Mouse (Mus musculus) liver, adult 2 months (tissue): ENCODE results near the gene Map4. TPM values are rescaled to one million over a fixed set of nuclear protein-coding genes. Genes with fewer than 3 reads are reported as not detected.

Experiments used
- DNase-seq: peaks from one replicate; pipeline ENCODE4 v3.0.0-alpha.2; 2011; ENCODE audit warnings: low read depth, low spot score; ENCODE audit errors: extremely low read depth
- H3K27ac ChIP-seq: fragments of 200-500 bp; replicated peaks from 2 replicates; pipeline ENCODE4 v1.5.1; 2012; ENCODE audit warnings: low read depth, mild to moderate bottlenecking, control low read depth, inconsistent platforms, low read length; ENCODE audit not compliant: insufficient read depth
- H3K27me3 ChIP-seq: fragments of 200-500 bp; 2 replicates; pipeline ENCODE4 v1.6.1; 2012; ENCODE audit warnings: mild to moderate bottlenecking, moderate library complexity, low read length, inconsistent platforms; ENCODE audit not compliant: control insufficient read depth, insufficient read depth
- H3K36me3 ChIP-seq: fragments of 200-500 bp; 2 replicates; pipeline ENCODE4 v1.6.1; 2012; ENCODE audit warnings: low read length, inconsistent platforms; ENCODE audit not compliant: control insufficient read depth, insufficient read depth
- H3K4me1 ChIP-seq: fragments of 200-500 bp; 2 replicates; pipeline ENCODE4 v1.6.1; 2011; ENCODE audit warnings: low read length; ENCODE audit not compliant: control insufficient read depth, insufficient read depth
- H3K4me3 ChIP-seq: fragments of 200-500 bp; 2 replicates; pipeline ENCODE4 v1.5.1; 2011; ENCODE audit warnings: low read depth, mild to moderate bottlenecking, control low read depth, low read length, moderate library complexity; ENCODE audit not compliant: insufficient read depth
- H3K79me2 ChIP-seq: fragments of 200-500 bp; 2 replicates; pipeline ENCODE4 v1.6.1; 2012; ENCODE audit warnings: inconsistent platforms, mild to moderate bottlenecking, low read length, moderate library complexity; ENCODE audit not compliant: control insufficient read depth, insufficient read depth
- H3K9ac ChIP-seq: fragments of 200-500 bp; 2 replicates; pipeline ENCODE4 v1.6.1; 2012; ENCODE audit warnings: low read depth, mild to moderate bottlenecking, control low read depth, inconsistent platforms, low read length
- CTCF ChIP-seq: fragments of 200-500 bp; IDR thresholded peaks from 2 replicates; pipeline ENCODE4 v1.5.1; 2011; ENCODE audit warnings: low read depth, low read length, control low read depth
- POLR2A ChIP-seq: fragments of 200-500 bp; IDR thresholded peaks from 2 replicates; pipeline ENCODE4 v1.6.1; 2011; ENCODE audit warnings: low read length, control low read depth; ENCODE audit not compliant: insufficient read depth; ENCODE audit errors: extremely low read depth
- WGBS: fragments of 180-500 bp; shearing (Covaris S2); methylation state at CpG from one replicate; pipeline ENCODE4 v1.1.7; 2018; 5-methylcytosine and 5-hydroxymethylcytosine counted together
- polyA plus RNA-seq: library from polyadenylated mRNA; depleted of rRNA; stranded (reverse); fragments of >200 nt; gene quantifications from 2 replicates; pipeline ENCODE4 v1.2.3, GENCODE M21; 2012
- total RNA-seq: library from RNA; depleted of rRNA; stranded (reverse); fragments of >200 nt; gene quantifications from 2 replicates; pipeline ENCODE4 v1.2.3, GENCODE M21; 2014

Map4 gene
- total and polyA plus RNA-seq, 2 experiments, result 16.8 to 50.9 TPM

GRCm38 (mm10) chr9:110062405-110062804 is 131.1 kb downstream of the Map4 start:
- H3K27ac ChIP-seq, result no peak overlapping the region
- H3K79me2 ChIP-seq, result no peaks in the 10 kb centered on the region
- H3K27me3 ChIP-seq, result no peaks in the 10 kb centered on the region
- WGBS, result 84% methylated on average over 7 of the region's 7 CpGs
- TF ChIP-seq POLR2A, result no peak
- TF ChIP-seq CTCF, result no peak
- no peak for DNase-seq
- H3K4me1 ChIP-seq, result no peaks in the 10 kb centered on the region
- no peak overlapping the region for H3K9ac ChIP-seq
- peaks cover 13% of the 10 kb centered on the region for H3K36me3 ChIP-seq
- no peak overlapping the region for H3K4me3 ChIP-seq

DNA sequence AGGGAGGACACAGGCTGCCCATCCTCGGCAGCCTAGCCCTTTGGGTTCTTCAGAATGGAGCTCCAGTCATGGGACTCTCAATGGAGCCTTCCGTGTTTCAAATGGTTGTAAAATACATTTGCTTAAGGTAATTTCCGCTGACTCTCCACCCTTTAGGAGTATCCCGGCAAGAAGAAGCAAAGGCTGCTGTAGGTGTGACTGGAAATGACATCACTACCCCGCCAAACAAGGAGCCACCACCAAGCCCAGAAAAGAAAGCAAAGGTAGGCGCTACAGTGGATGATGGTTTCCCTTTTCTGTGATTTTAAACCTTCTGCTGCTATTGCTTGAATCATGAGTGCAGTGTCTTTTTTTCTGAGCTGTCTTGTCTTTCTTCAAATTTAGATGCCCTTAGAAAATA is 131.6 kb downstream of the Map4 start:
- H3K27ac ChIP-seq, result no peak overlapping the region
- WGBS, result 94% methylated on average over 6 of the region's 6 CpGs
- H3K79me2 ChIP-seq, result no peaks in the 10 kb centered on the region
- peaks cover 15% of the 10 kb centered on the region for H3K36me3 ChIP-seq
- no peak for DNase-seq
- no peak for TF ChIP-seq POLR2A
- TF ChIP-seq CTCF, result no peak
- no peaks in the 10 kb centered on the region for H3K4me1 ChIP-seq
- no peak overlapping the region for H3K9ac ChIP-seq
- H3K4me3 ChIP-seq, result no peak overlapping the region
- no peaks in the 10 kb centered on the region for H3K27me3 ChIP-seq

GRCm38 (mm10) chr9:110064641-110065040 is 133.4 kb downstream of the Map4 start:
- peaks cover 27% of the 10 kb centered on the region for H3K36me3 ChIP-seq
- H3K4me3 ChIP-seq, result no peak overlapping the region
- no peak overlapping the region for H3K27ac ChIP-seq
- H3K79me2 ChIP-seq, result no peaks in the 10 kb centered on the region
- no peaks in the 10 kb centered on the region for H3K27me3 ChIP-seq
- TF ChIP-seq CTCF (no peak), POLR2A (no peak)
- no peaks in the 10 kb centered on the region for H3K4me1 ChIP-seq
- H3K9ac ChIP-seq, result no peak overlapping the region
- DNase-seq, result no peak

- H3K27ac ChIP-seq, result no peak overlapping the region
- no peaks in the 10 kb centered on the region for H3K27me3 ChIP-seq
- no peaks in the 10 kb centered on the region for H3K79me2 ChIP-seq
- TF ChIP-seq CTCF (no peak), POLR2A (no peak)
- no peaks in the 10 kb centered on the region for H3K4me1 ChIP-seq
- H3K9ac ChIP-seq, result no peak overlapping the region
- H3K36me3 ChIP-seq, result peaks cover 32% of the 10 kb centered on the region
- H3K4me3 ChIP-seq, result no peak overlapping the region
- DNase-seq, result no peak
- WGBS, result 88% methylated on average over 6 of the region's 6 CpGs
Measured at GRCm38 (mm10) chr9:110068745-110069144, 137.5 kb downstream of the Map4 start.

DNA sequence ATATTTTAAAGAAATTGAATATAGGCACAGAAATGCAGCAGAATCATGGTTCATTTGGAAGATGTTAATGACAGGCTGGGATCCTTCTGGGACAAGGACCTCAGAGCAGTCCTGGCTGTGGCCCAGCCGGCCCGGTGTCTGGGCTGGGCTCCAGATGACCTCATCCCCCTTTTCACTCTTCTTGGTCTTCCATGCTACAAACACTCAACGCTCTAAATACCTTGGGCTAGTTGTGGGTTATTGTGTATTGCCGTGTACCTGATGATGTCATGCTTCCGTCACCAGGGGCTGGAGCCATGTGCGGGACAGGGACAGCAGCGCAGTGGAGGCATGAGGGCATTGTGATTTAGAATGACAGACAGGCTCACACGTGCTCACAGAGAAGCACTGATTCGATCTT is 139.1 kb downstream of the Map4 start:
- 57% methylated on average over 9 of the region's 9 CpGs for WGBS
- no peak for DNase-seq
- H3K4me3 ChIP-seq, result no peak overlapping the region
- no peaks in the 10 kb centered on the region for H3K79me2 ChIP-seq
- H3K36me3 ChIP-seq, result peaks cover 29% of the 10 kb centered on the region
- no peak overlapping the region for H3K9ac ChIP-seq
- no peaks in the 10 kb centered on the region for H3K27me3 ChIP-seq
- no peak overlapping the region for H3K27ac ChIP-seq
- TF ChIP-seq POLR2A (no peak), CTCF (no peak)
- no peaks in the 10 kb centered on the region for H3K4me1 ChIP-seq

- WGBS, result 79% methylated on average over 4 of the region's 4 CpGs
- Histone ChIP-seq H3K4me1 (no peaks in the 10 kb centered on the region), H3K79me2 (no peaks in the 10 kb centered on the region), H3K27me3 (no peaks in the 10 kb centered on the region), H3K36me3 (peaks cover 28% of the 10 kb centered on the region), H3K4me3 (no peak overlapping the region), H3K27ac (no peak overlapping the region), H3K9ac (no peak overlapping the region)
- DNase-seq, result no peak
- TF ChIP-seq CTCF (no peak), POLR2A (no peak)
Measured at GRCm38 (mm10) chr9:110071011-110071410, 139.8 kb downstream of the Map4 start.
